Mouse (Mus musculus) heart, embryonic 14.5 days (tissue): ENCODE data around the gene Gm17455. TPM values are rescaled to one million over a fixed set of nuclear protein-coding genes. Genes with fewer than 3 reads are reported as not detected.

ENCODE experiments used
- ATAC-seq: fragments of 200-750 bp; cut with Nextera tagmentation; 2 replicates; pipeline ENCODE4 v1.8.0; 2017; ENCODE audit warnings: low read depth, moderate TSS enrichment; ENCODE audit not compliant: insufficient number of reproducible peaks, insufficient read depth, low FRiP score
- H3K27ac ChIP-seq, 2 experiments: fragments of 200-500 bp in 1 of 2; fragments of 300-500 bp in 1 of 2; sonication (generic) in 1 of 2; replicated peaks in 1 of 2; 2 replicates each; pipeline ENCODE4 v1.5.1; 2012 to 2014; ENCODE audit warnings: low read depth in 2 of 2, low read length in 2 of 2, control low read depth in 1 of 2, mild to moderate bottlenecking in 1 of 2, mixed read lengths in 1 of 2; ENCODE audit not compliant: control insufficient read depth in 1 of 2, insufficient read depth in 1 of 2
- H3K27me3 ChIP-seq: fragments of 300-500 bp; sonication (generic); 2 replicates; pipeline ENCODE4 v1.6.1; 2014; ENCODE audit warnings: mild to moderate bottlenecking, low read length, control low read depth; ENCODE audit not compliant: control insufficient read depth, insufficient read depth
- H3K36me3 ChIP-seq: fragments of 300-500 bp; sonication (generic); 2 replicates; pipeline ENCODE4 v1.6.1; 2014; ENCODE audit warnings: mild to moderate bottlenecking, control low read depth, low read length, mixed read lengths; ENCODE audit not compliant: control insufficient read depth, insufficient read depth
- H3K4me1 ChIP-seq, 2 experiments: fragments of 200-500 bp in 1 of 2; fragments of 300-500 bp in 1 of 2; sonication (generic) in 1 of 2; 2 replicates each; pipeline ENCODE4 v1.6.1; 2012 to 2014; ENCODE audit warnings: low read length in 2 of 2, control low read depth in 1 of 2, mixed read lengths in 1 of 2; ENCODE audit not compliant: control insufficient read depth in 2 of 2, insufficient read depth in 2 of 2
- H3K4me2 ChIP-seq: fragments of 300-500 bp; sonication (generic); 2 replicates; pipeline ENCODE4 v1.6.1; 2014; ENCODE audit warnings: mild to moderate bottlenecking, low read length
- H3K4me3 ChIP-seq, 2 experiments: fragments of 200-500 bp in 1 of 2; fragments of 300-500 bp in 1 of 2; sonication (generic) in 1 of 2; 2 replicates each; pipeline ENCODE4 v1.5.1; 2012 to 2014; ENCODE audit warnings: low read length in 2 of 2, mild to moderate bottlenecking in 2 of 2, control low read depth in 1 of 2, low read depth in 1 of 2, moderate library complexity in 1 of 2; ENCODE audit not compliant: control insufficient read depth in 1 of 2, insufficient read depth in 1 of 2
- H3K9ac ChIP-seq: fragments of 300-500 bp; sonication (generic); 2 replicates; pipeline ENCODE4 v1.6.1; 2014; ENCODE audit warnings: mild to moderate bottlenecking, low read length
- H3K9me3 ChIP-seq: fragments of 300-500 bp; sonication (generic); 2 replicates; pipeline ENCODE4 v1.6.1; 2016; ENCODE audit warnings: low read length, control low read depth; ENCODE audit not compliant: control insufficient read depth
- WGBS: fragments of 180-500 bp; shearing (Covaris S2); extraction: QIAGEN DNeasy Blood & Tissue Kit; methylation state at CpG from one replicate; pipeline ENCODE4 v1.1.7; 2014; 5-methylcytosine and 5-hydroxymethylcytosine counted together
- polyA plus RNA-seq: library from polyadenylated mRNA; unstranded; fragments of >200 nt; fragmentation: Nextera tagmentation; extraction: Ambion mirVana; gene quantifications from 2 replicates; pipeline ENCODE4 v1.2.1, GENCODE M21; 2014

The Gm17455 gene
- polyA plus RNA-seq, 1 experiment from 2014 or later, result not detected

DNA sequence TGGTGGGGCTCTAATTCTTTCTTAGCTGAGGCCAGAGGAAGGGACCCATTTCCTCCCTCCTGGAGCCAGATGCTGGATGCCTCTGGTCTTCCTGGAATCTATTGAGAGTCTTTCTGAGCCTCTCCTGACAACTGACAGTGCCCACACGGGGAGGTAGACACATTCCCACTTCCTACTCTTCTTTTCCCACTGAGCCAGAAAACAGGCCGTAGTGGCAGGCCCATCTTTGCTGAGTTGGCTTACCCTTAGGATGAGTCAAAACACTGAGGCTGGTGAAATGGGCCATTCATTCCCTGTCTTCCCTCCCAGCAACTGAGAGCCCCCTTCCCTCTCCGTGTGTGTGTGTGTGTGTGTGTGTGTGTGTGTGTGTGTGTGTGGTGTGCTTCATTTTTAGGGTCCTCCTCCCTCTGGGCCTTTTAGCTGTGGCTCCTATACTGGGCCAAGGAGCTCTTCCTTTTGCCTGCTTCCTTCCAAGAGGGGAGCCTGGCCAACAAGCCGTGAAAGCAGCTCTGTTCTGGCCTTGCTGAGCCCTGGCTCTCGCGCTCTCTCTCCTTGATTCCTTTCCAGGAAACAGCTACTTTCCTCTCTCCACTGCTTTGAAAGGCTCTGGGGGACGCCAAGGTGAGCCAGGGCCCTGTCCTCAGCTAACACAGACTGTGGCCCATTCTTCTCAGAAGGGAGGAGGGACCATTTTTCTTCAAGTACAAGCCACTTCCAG is 6.1 kb downstream of the Gm17455 start:
- H3K27me3 ChIP-seq, result peaks cover 4% of the 10 kb centered on the region
- WGBS, result 37% methylated on average over 7 of the region's 7 CpGs
- H3K4me1 ChIP-seq, result no peaks in the 10 kb centered on the region
- H3K9me3 ChIP-seq, result no peaks in the 10 kb centered on the region
- no peak overlapping the region for H3K4me2 ChIP-seq
- no peak overlapping the region for H3K9ac ChIP-seq
- H3K36me3 ChIP-seq, result no peaks in the 10 kb centered on the region
- no peak for ATAC-seq
- H3K4me3 ChIP-seq, result no peak overlapping the region
- H3K27ac ChIP-seq, result no peak overlapping the region

DNA sequence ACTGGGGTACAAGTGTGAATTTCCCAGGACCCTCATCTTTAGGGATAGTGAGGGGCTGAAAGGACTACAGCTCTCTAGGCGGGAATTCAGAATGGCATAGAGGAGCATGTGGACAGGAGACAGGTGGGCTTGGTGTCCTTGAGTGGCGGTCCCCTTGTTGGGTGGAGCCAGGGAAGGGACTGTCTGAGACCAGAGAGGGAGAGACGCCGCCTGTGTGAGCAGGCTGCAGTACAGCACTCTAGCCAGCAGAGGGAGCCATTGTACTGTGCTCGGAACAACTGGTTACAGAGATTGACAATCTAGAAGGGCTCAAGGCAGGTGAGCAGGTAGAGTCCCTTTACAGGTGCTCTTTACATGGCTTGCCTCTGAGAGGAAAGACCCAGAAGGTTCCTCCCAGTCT is 8.3 kb downstream of the Gm17455 start:
- Histone ChIP-seq H3K9me3 (no peaks in the 10 kb centered on the region), H3K27me3 (peaks cover 16% of the 10 kb centered on the region; the same call in 1 of the 2 replicates), H3K4me3 (no peak overlapping the region), H3K4me1 (no peaks in the 10 kb centered on the region), H3K27ac (no peak overlapping the region), H3K9ac (no peak overlapping the region), H3K36me3 (no peaks in the 10 kb centered on the region), H3K4me2 (no peak overlapping the region)
- WGBS, result 2% methylated on average over 5 of the region's 5 CpGs
- no peak for ATAC-seq

DNA sequence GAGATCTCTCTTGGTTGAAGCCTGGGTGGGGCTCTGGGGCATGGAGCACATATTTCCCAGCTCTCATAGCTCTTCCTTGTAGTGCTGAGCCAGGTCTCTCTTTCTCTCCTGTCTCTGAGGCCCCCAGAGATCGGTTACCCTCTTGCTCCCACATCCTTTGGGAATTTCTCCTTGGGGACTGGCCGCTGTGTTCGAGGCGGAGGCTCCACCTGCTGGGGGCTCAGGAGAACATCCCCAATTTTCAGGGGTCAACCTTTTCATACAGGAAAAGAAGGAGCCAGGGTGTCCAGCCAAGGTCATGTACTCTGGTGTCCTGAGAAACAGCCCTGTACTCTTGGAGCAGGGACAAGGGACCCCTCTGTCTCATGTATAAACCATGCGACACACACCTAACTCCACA is 12.3 kb downstream of the Gm17455 start:
- Histone ChIP-seq H3K36me3 (no peaks in the 10 kb centered on the region), H3K4me2 (no peak overlapping the region), H3K27ac (no peak overlapping the region), H3K9me3 (no peaks in the 10 kb centered on the region), H3K9ac (no peak overlapping the region), H3K4me3 (no peak overlapping the region), H3K27me3 (peaks cover 25% of the 10 kb centered on the region), H3K4me1 (no peaks in the 10 kb centered on the region)
- ATAC-seq, result no peak
- WGBS, result 17% methylated on average over 5 of the region's 5 CpGs

DNA sequence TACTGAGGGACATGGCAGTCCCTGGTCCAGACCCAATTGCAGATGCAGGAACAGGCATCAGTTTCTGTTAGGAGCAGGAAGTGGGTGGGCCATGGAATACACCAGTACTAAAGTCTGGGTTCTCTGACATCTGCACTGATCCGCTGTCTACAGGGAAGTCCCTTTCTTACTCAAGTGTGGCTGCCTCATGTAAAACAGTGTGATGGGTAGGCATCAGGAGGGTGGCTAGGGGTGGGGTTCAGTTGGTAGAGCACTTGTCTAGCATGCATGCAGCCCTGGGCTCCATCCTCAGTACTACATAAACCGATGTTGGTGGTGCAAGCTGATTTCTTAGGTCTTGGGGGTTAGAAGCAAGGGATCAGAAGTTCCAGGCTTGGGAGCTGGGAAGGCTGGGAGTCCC is 14.2 kb downstream of the Gm17455 start:
- no peak overlapping the region for H3K9ac ChIP-seq
- no peak overlapping the region for H3K4me3 ChIP-seq
- no peak overlapping the region for H3K4me2 ChIP-seq
- no peaks in the 10 kb centered on the region for H3K4me1 ChIP-seq
- 67% methylated on average over 2 of the region's 2 CpGs for WGBS
- no peaks in the 10 kb centered on the region for H3K9me3 ChIP-seq
- H3K27ac ChIP-seq, result no peak overlapping the region
- H3K36me3 ChIP-seq, result no peaks in the 10 kb centered on the region
- ATAC-seq, result no peak
- peaks cover 24% of the 10 kb centered on the region for H3K27me3 ChIP-seq

DNA sequence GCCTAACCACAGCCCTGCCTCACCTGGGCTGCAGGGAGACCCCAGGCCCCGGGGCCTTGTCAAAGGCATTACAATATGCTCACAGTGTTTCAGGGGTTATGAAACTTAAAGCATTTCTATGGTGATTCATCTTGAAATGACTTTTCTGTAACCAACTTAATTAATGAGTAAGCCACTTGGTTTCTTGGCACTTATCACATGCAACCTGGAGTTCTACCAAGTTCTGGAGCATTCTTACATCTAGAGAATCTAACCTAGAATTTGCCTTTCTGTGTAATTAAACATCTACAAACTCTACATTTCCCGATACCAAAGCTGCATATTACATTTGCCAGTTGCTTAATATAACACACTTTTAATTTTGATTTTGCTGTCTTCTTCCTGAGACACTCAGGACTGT is 17.5 kb downstream of the Gm17455 start:
- ATAC-seq, result no peak
- H3K4me1 ChIP-seq, result no peaks in the 10 kb centered on the region
- WGBS, result 75% methylated on average over 2 of the region's 2 CpGs

DNA sequence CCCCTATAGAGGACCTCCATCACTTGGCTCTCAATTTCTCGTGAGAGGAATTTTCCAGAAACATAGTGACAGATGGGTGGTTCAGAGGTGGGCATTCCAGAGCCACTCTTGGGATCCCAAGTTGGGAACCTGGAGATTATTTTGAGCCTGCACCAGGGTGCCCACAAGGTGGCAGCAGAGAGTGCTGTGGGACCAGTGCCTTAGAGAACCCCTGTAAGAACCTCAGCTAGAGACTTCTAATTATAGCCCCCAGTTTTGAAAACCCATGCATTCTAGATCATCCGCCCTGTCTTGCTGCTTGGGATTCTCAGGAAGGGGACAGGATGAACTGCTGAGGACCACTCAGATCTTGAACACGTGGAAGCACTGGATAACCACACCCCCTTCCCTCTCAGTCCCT is 18.6 kb downstream of the Gm17455 start:
- H3K4me1 ChIP-seq, result no peaks in the 10 kb centered on the region
- H3K9ac ChIP-seq, result no peak overlapping the region
- no peak overlapping the region for H3K4me3 ChIP-seq
- H3K9me3 ChIP-seq, result no peaks in the 10 kb centered on the region
- no peak overlapping the region for H3K27ac ChIP-seq
- H3K27me3 ChIP-seq, result peaks cover 9% of the 10 kb centered on the region; the same call in 1 of the 2 replicates
- no peak for ATAC-seq
- 10% methylated on average over 3 of the region's 3 CpGs for WGBS
- H3K4me2 ChIP-seq, result no peak overlapping the region
- no peaks in the 10 kb centered on the region for H3K36me3 ChIP-seq

More for the DNA sequence above, 17.5 kb downstream of the Gm17455 start:
- H3K27ac ChIP-seq, result no peak overlapping the region
- no peak overlapping the region for H3K9ac ChIP-seq
- H3K36me3 ChIP-seq, result no peaks in the 10 kb centered on the region
- H3K9me3 ChIP-seq, result no peaks in the 10 kb centered on the region
- no peak overlapping the region for H3K4me2 ChIP-seq
- H3K4me3 ChIP-seq, result no peak overlapping the region
- peaks cover 10% of the 10 kb centered on the region; the same call in 1 of the 2 replicates for H3K27me3 ChIP-seq

DNA sequence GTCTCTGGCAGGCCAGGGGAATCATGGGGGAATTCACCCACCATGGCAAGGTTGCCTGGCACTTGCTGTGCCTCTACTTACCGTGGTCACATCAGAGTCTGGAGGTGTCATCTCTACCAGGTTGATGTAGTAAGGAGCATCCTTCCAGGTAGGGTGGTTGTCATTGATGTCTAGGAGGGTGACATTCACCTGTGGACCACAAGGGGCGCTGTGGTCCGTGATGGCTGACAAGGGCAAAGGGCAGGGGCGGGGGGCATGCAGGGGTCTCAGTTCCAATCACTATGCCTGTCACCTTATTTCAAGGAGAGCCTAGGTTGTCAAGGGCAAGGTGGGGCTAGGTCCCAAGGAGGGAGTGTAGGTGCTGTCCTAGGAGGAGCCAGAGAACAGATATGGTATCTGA is 20.1 kb downstream of the Gm17455 start:
- H3K4me2 ChIP-seq, result no peak overlapping the region
- ATAC-seq, result no peak
- no peaks in the 10 kb centered on the region for H3K9me3 ChIP-seq
- H3K9ac ChIP-seq, result no peak overlapping the region
- WGBS, result 38% methylated on average over 4 of the region's 4 CpGs
- H3K27ac ChIP-seq, result no peak overlapping the region
- no peaks in the 10 kb centered on the region for H3K27me3 ChIP-seq
- no peak overlapping the region for H3K4me3 ChIP-seq
- H3K36me3 ChIP-seq, result no peaks in the 10 kb centered on the region
- H3K4me1 ChIP-seq, result no peaks in the 10 kb centered on the region

DNA sequence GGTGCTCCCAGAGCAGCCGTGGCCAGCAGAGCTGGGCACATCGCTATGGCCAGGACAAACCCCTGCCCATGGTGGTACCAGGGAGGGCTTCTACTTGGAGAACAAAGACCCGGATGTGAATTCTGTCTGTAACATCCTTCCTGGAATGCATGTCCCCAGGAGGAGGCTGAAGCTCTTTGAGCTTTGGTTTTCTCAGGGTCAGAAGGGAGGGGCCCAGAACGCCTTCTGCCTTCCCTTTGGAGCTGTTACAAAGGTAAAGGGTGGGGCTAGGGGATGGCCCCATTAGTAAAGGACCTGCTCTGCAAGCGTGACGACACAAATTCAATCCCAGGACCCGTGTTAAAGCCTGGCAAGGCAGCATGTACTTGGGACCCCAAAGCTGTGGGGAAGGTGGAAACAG is 23.2 kb downstream of the Gm17455 start:
- H3K4me1 ChIP-seq, result no peaks in the 10 kb centered on the region
- 69% methylated on average over 7 of the region's 7 CpGs for WGBS
- peaks cover 14% of the 10 kb centered on the region for H3K9me3 ChIP-seq
- no peaks in the 10 kb centered on the region for H3K27me3 ChIP-seq
- H3K27ac ChIP-seq, result no peak overlapping the region
- no peaks in the 10 kb centered on the region for H3K36me3 ChIP-seq
- no peak overlapping the region for H3K4me3 ChIP-seq
- no peak for ATAC-seq
- no peak overlapping the region for H3K9ac ChIP-seq
- no peak overlapping the region for H3K4me2 ChIP-seq
